Mouse (Mus musculus) hindbrain, embryonic 11.5 days (tissue): Measurements from ENCODE around the gene Btnl10. TPM values are rescaled to one million over a fixed set of nuclear protein-coding genes. Genes with fewer than 3 reads are reported as not detected.

Experiments used
- ATAC-seq: fragments of 200-750 bp; cut with Nextera tagmentation; 2 replicates; pipeline ENCODE4 v1.8.0; 2017; ENCODE audit warnings: mild to moderate bottlenecking, moderate TSS enrichment, moderate library complexity; ENCODE audit not compliant: low FRiP score
- DNase-seq: peaks from one replicate; pipeline ENCODE4 v3.0.0-alpha.2; 2015; ENCODE audit warnings: low spot score
- H3K27ac ChIP-seq: fragments of 300-500 bp; sonication (generic); 2 replicates; pipeline ENCODE4 v1.5.1; 2014; ENCODE audit warnings: mild to moderate bottlenecking, low read depth, low read length
- H3K27me3 ChIP-seq: fragments of 300-500 bp; sonication (generic); 2 replicates; pipeline ENCODE4 v1.6.1; 2014; ENCODE audit warnings: mild to moderate bottlenecking, low read length, moderate library complexity, mixed read lengths; ENCODE audit not compliant: control insufficient read depth, insufficient read depth
- H3K36me3 ChIP-seq: fragments of 300-500 bp; sonication (generic); 2 replicates; pipeline ENCODE4 v1.6.1; 2014; ENCODE audit warnings: mild to moderate bottlenecking, low read length, moderate library complexity, mixed read lengths; ENCODE audit not compliant: control insufficient read depth, insufficient read depth
- H3K4me1 ChIP-seq: fragments of 300-500 bp; sonication (generic); replicated peaks from 2 replicates; pipeline ENCODE4 v1.6.1; 2014; ENCODE audit warnings: low read length, mixed read lengths; ENCODE audit not compliant: control insufficient read depth, insufficient read depth
- H3K4me2 ChIP-seq: fragments of 300-500 bp; sonication (generic); replicated peaks from 2 replicates; pipeline ENCODE4 v1.6.1; 2014; ENCODE audit warnings: mild to moderate bottlenecking, low read depth, low read length
- H3K4me3 ChIP-seq: fragments of 300-500 bp; sonication (generic); 2 replicates; pipeline ENCODE4 v1.5.1; 2014; ENCODE audit warnings: low read depth, low read length
- H3K9ac ChIP-seq: fragments of 300-500 bp; sonication (generic); 2 replicates; pipeline ENCODE4 v1.6.1; 2014; ENCODE audit warnings: low read depth, low read length
- H3K9me3 ChIP-seq: fragments of 300-500 bp; sonication (generic); 2 replicates; pipeline ENCODE4 v1.6.1; 2016; ENCODE audit warnings: low read length; ENCODE audit not compliant: control insufficient read depth
- WGBS: fragments of 180-500 bp; shearing (Covaris S2); extraction: QIAGEN DNeasy Blood & Tissue Kit; methylation state at CpG from one replicate; pipeline ENCODE4 v1.1.7; 2014; 5-methylcytosine and 5-hydroxymethylcytosine counted together
- polyA plus RNA-seq: library from polyadenylated mRNA; unstranded; fragments of >200 nt; fragmentation: Nextera tagmentation; extraction: Ambion mirVana; gene quantifications from 2 replicates; pipeline ENCODE4 v1.2.1, GENCODE M21; 2014

The Btnl10 gene
- polyA plus RNA-seq: not detected in 2 replicates

DNA sequence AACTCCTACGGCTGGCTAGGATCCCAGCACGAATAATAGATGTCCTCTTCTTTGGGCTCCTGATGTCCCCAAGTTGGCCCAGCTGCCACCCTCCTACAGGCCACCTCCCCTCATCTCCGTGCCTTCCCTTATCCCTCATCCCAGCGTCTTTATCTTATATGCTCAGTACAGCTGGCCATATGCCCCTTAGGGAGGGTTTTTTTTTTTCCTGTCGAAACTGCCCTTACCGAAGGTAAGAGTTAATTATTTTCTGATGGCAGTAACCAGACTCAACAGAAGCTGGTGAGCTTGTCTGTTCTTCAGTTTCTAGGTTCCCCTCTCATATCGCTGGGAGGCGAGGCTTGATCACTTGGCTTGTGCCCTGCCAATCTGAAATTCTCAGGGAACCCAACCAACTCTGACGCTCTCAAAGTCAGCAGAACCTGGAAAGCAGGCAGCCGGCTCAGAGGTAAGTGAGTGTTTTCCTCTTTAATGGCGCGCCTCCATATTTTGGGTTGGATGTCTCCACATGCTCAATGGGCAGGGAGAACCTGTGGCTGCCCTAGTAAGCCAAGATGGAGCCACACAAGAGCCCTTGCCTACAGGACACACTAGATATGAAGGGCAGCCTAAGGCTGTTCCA, at the start of gene Btnl10:
TSS of gene Btnl10 (plus strand) at position 164 of the 622 bp plus-strand sequence.
- Histone ChIP-seq H3K36me3 (no peaks in the 10 kb centered on the region), H3K4me3 (no peak within 1 kb of the TSS), H3K27ac (no peak within 1 kb of the TSS), H3K27me3 (no peaks in the 10 kb centered on the region), H3K9me3 (no peaks in the 10 kb centered on the region), H3K9ac (no peak within 1 kb of the TSS), H3K4me1 (no peaks in the 10 kb centered on the region), H3K4me2 (no peak within 1 kb of the TSS)
- WGBS: 87% methylated on average over 12 of the region's 12 CpGs
- no peak for DNase-seq
- ATAC-seq: no peak

- WGBS: 86% methylated on average over 6 of the region's 6 CpGs
These were observed 49.8 kb upstream of the Btnl10 start for GRCm38 (mm10) chr11:58867954-58868330.

GRCm38 (mm10) chr11:58870961-58871360, 46.7 kb upstream of the Btnl10 start:
- H3K36me3 ChIP-seq: 0 out of 2 replicates have a peak, but pooled peaks cover 2% of the 10 kb centered on the region
- no peaks in the 10 kb centered on the region for H3K9me3 ChIP-seq
- WGBS: 88% methylated on average over 4 of the region's 4 CpGs
- H3K4me3 ChIP-seq: no peak overlapping the region
- H3K27me3 ChIP-seq: no peaks in the 10 kb centered on the region
- H3K4me1 ChIP-seq: no peaks in the 10 kb centered on the region
- no peak for ATAC-seq
- no peak overlapping the region for H3K4me2 ChIP-seq
- DNase-seq: no peak
- H3K27ac ChIP-seq: no peak overlapping the region
- H3K9ac ChIP-seq: no peak overlapping the region

More at GRCm38 (mm10) chr11:58867954-58868330, 49.8 kb upstream of the Btnl10 start:
- Histone ChIP-seq H3K9me3 (no peaks in the 10 kb centered on the region), H3K27me3 (no peaks in the 10 kb centered on the region), H3K9ac (peak overlapping the region; percentile 85; the same call in 1 of the 2 replicates), H3K4me1 (no peaks in the 10 kb centered on the region), H3K4me3 (peak overlapping the region; percentile 82), H3K4me2 (peak overlapping the region; percentile 85), H3K27ac (0 out of 2 replicates have a peak overlapping the region, but pooled peaks have one; percentile 24), H3K36me3 (0 out of 2 replicates have a peak, but pooled peaks cover 2% of the 10 kb centered on the region)
- ATAC-seq: no peak
- no peak for DNase-seq

DNA sequence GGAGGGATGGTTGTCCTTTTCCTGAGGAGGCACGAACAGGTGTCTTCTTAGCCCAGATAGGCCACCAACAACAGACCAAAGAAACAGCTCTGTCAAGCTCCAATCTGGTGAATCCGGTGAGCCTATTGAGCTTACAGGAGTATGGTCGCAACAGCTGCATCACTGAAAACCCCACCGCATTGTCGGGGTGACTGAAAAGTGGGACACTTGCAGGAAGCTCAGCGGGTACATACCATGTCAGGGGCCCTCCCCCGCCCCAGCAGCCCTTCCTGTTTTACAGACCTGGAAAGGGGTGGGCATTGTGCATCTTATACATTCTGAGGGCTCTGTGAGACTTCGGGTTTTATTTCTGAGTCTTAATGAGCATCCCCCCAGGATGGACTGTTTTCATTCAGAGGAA, 34.0 kb upstream of the Btnl10 start:
- Histone ChIP-seq H3K27ac (no peak overlapping the region), H3K9ac (no peak overlapping the region), H3K27me3 (no peaks in the 10 kb centered on the region), H3K4me1 (no peaks in the 10 kb centered on the region), H3K9me3 (no peaks in the 10 kb centered on the region), H3K4me3 (no peak overlapping the region), H3K36me3 (0 out of 2 replicates have a peak, but pooled peaks cover 3% of the 10 kb centered on the region), H3K4me2 (no peak overlapping the region)
- DNase-seq: no peak
- WGBS: 88% methylated on average over 8 of the region's 8 CpGs
- no peak for ATAC-seq

DNA sequence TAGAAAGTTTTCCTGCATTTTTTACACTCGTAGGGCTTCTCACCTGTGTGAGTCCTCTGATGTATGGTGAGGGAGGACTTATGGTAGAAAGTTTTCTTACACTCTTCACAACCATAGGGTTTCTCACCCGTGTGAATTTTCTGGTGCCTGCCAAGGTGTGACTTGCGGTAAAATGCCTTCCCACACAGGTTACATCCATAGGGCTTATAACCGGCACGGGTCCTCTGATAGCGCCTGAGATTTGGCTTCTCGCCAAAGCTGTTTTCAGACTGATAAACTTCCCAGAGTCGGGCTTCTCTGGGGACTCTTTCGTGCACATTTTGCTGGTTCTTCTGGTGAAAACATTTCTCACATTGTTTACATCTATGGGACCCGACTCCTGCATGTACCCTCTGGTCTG, 27.2 kb upstream of the Btnl10 start:
- ATAC-seq: no peak
- WGBS: 97% methylated on average over 10 of the region's 10 CpGs
- H3K27me3 ChIP-seq: no peaks in the 10 kb centered on the region
- no peak overlapping the region for H3K27ac ChIP-seq
- H3K4me2 ChIP-seq: no peak overlapping the region
- no peak for DNase-seq
- H3K4me1 ChIP-seq: no peaks in the 10 kb centered on the region
- peaks cover 6% of the 10 kb centered on the region; the same call in 1 of the 2 replicates for H3K36me3 ChIP-seq
- H3K4me3 ChIP-seq: no peak overlapping the region
- no peaks in the 10 kb centered on the region for H3K9me3 ChIP-seq
- no peak overlapping the region for H3K9ac ChIP-seq

GRCm38 (mm10) chr11:58894456-58894855, 23.3 kb upstream of the Btnl10 start:
- no peaks in the 10 kb centered on the region for H3K9me3 ChIP-seq
- no peak for DNase-seq
- H3K4me1 ChIP-seq: no peaks in the 10 kb centered on the region
- H3K27me3 ChIP-seq: no peaks in the 10 kb centered on the region
- 75% methylated on average over 6 of the region's 6 CpGs for WGBS
- H3K9ac ChIP-seq: no peak overlapping the region
- H3K4me2 ChIP-seq: no peak overlapping the region
- no peak for ATAC-seq
- peaks cover 6% of the 10 kb centered on the region; the same call in 1 of the 2 replicates for H3K36me3 ChIP-seq
- no peak overlapping the region for H3K27ac ChIP-seq
- H3K4me3 ChIP-seq: no peak overlapping the region

DNA sequence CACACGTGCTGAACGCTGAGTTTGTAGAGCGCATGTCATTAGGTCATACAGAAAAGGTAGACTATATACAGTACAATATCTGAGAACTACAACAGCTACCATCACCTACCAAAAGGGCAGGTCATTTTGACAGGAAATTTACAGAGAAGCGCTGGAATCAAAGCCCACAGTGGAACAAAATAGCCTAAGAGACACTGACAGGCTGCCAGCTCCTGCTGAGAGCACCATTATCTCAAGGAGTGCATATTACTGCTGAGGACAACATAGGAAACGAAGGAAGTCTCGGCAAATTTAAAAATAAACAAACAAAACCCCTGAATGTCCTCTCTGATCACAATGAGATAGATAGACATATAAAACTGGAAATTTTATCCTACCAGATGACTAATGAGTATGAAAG, 20.2 kb upstream of the Btnl10 start:
- ATAC-seq: no peak
- Histone ChIP-seq H3K4me2 (no peak overlapping the region), H3K27me3 (no peaks in the 10 kb centered on the region), H3K9ac (no peak overlapping the region), H3K36me3 (peaks cover 4% of the 10 kb centered on the region; the same call in 1 of the 2 replicates), H3K27ac (no peak overlapping the region), H3K4me3 (no peak overlapping the region), H3K4me1 (no peaks in the 10 kb centered on the region), H3K9me3 (no peaks in the 10 kb centered on the region)
- 86% methylated on average over 6 of the region's 6 CpGs for WGBS
- no peak for DNase-seq

DNA sequence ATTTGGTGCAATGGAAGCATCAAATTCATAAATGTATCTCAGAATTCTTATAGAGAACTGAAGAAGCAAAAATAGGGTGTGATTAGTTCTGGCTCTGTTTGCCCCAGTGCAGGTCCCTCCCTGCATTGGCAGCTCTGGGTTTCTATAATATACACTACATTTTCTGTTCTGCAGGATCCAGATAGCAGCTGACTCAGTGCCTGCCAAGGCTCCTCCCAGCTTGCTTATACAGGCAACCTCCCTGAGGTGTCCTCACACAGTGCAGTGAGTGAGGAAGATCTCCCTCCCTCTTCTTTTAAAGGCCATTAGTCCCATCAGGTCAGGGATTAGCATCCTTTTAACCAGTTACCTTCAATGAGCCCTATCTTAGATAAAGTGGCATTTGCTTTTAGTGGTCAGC, 16.6 kb upstream of the Btnl10 start:
- Histone ChIP-seq H3K4me1 (no peaks in the 10 kb centered on the region), H3K36me3 (peaks cover 4% of the 10 kb centered on the region; the same call in 1 of the 2 replicates), H3K9ac (no peak overlapping the region), H3K9me3 (no peaks in the 10 kb centered on the region), H3K27me3 (no peaks in the 10 kb centered on the region), H3K4me2 (no peak overlapping the region), H3K4me3 (no peak overlapping the region), H3K27ac (no peak overlapping the region)
- DNase-seq (no peak), ATAC-seq (no peak)
